Mouse (Mus musculus) heart, embryonic 13.5 days (tissue): Measurements from ENCODE around the gene B3galt4. TPM values are rescaled to one million over a fixed set of nuclear protein-coding genes. Genes with fewer than 3 reads are reported as not detected.

Experiments
- polyA plus RNA-seq: library from polyadenylated mRNA; unstranded; fragments of >200 nt; fragmentation: Nextera tagmentation; extraction: Ambion mirVana; gene quantifications from 2 replicates; pipeline ENCODE4 v1.2.1, GENCODE M21; 2015

Gene B3galt4
- polyA plus RNA-seq, 1 experiment from 2014 or later = 4.5 TPM

Other genes starting within 250 kb of the B3galt4 start
- gene March2, start 232.8 kb downstream of the B3galt4 start, polyA plus RNA-seq = 77.3 and 83.7 TPM in 2 replicates
- gene Rab11b, start 191.0 kb downstream of the B3galt4 start, polyA plus RNA-seq = 318 and 325 TPM in 2 replicates
- 17.0 and 17.8 TPM in 2 replicates for gene Angptl4, start 169.7 kb downstream of the B3galt4 start, polyA plus RNA-seq
- 40.0 and 47.0 TPM in 2 replicates for gene Kank3, start 141.0 kb downstream of the B3galt4 start, polyA plus RNA-seq
- gene Rps28, start 126.9 kb downstream of the B3galt4 start, polyA plus RNA-seq = 570 and 648 TPM in 2 replicates
- gene Ndufa7, start 126.9 kb downstream of the B3galt4 start, polyA plus RNA-seq = 527 and 576 TPM in 2 replicates
- 48.1 and 50.0 TPM in 2 replicates for gene Cd320, start 108.4 kb downstream of the B3galt4 start, polyA plus RNA-seq
- not detected in 2 replicates for gene Gm7029, start 77.7 kb downstream of the B3galt4 start, polyA plus RNA-seq
- 5.3 and 5.4 TPM in 2 replicates for gene Kifc1, start 60.8 kb downstream of the B3galt4 start, polyA plus RNA-seq
- gene Platr17, start 46.4 kb downstream of the B3galt4 start, polyA plus RNA-seq = 0.19 TPM in 1 of 2 replicates, not detected in the other
- 31.7 and 35.3 TPM in 2 replicates for gene Daxx, start 42.1 kb downstream of the B3galt4 start, polyA plus RNA-seq
- 34.2 and 36.8 TPM in 2 replicates for gene Tapbp, start 35.6 kb downstream of the B3galt4 start, polyA plus RNA-seq
- gene Zbtb22, start 35.6 kb downstream of the B3galt4 start, polyA plus RNA-seq = 12.8 and 12.9 TPM in 2 replicates
- 32.6 and 37.6 TPM in 2 replicates for gene Rgl2, start 21.9 kb downstream of the B3galt4 start, polyA plus RNA-seq
- gene Pfdn6, start 11.1 kb downstream of the B3galt4 start, polyA plus RNA-seq = 113 and 125 TPM in 2 replicates
- gene Wdr46, start 10.8 kb downstream of the B3galt4 start, polyA plus RNA-seq = 20.5 and 20.6 TPM in 2 replicates
- gene Vps52, start 4.3 kb upstream of the B3galt4 start, polyA plus RNA-seq = 36.0 and 39.6 TPM in 2 replicates
- gene Rps18, start 4.5 kb upstream of the B3galt4 start, polyA plus RNA-seq = 923 and 1,093 TPM in 2 replicates
- gene H2-K1, start 48.9 kb upstream of the B3galt4 start, polyA plus RNA-seq = 23.4 and 32.0 TPM in 2 replicates
- gene Ring1, start 73.2 kb upstream of the B3galt4 start, polyA plus RNA-seq = 10.4 and 14.9 TPM in 2 replicates
- gene H2-Ke6, start 76.6 kb upstream of the B3galt4 start, polyA plus RNA-seq = 37.7 and 45.6 TPM in 2 replicates
- 128 and 130 TPM in 2 replicates for gene Slc39a7, start 80.2 kb upstream of the B3galt4 start, polyA plus RNA-seq
- 28.5 and 32.4 TPM in 2 replicates for gene Rxrb, start 80.3 kb upstream of the B3galt4 start, polyA plus RNA-seq
- 0.34 and 0.64 TPM in 2 replicates for gene Col11a2, start 87.9 kb upstream of the B3galt4 start, polyA plus RNA-seq
- 0.23 TPM in 2 replicates for gene H2-Oa, start 140.9 kb upstream of the B3galt4 start, polyA plus RNA-seq
- gene H2-DMa, start 168.1 kb upstream of the B3galt4 start, polyA plus RNA-seq = 6.0 TPM in 2 replicates
- gene Brd2, start 171.1 kb upstream of the B3galt4 start, polyA plus RNA-seq = 69.0 and 70.0 TPM in 2 replicates
- 0.15 and 0.20 TPM in 2 replicates for gene H2-DMb2, start 191.8 kb upstream of the B3galt4 start, polyA plus RNA-seq
- gene H2-DMb1, start 201.6 kb upstream of the B3galt4 start, polyA plus RNA-seq = 0.24 and 0.27 TPM in 2 replicates
- 1.4 and 1.6 TPM in 2 replicates for gene Tap1, start 236.1 kb upstream of the B3galt4 start, polyA plus RNA-seq
- 1.7 and 2.1 TPM in 2 replicates for gene Psmb9, start 236.3 kb upstream of the B3galt4 start, polyA plus RNA-seq
- 3.2 and 4.3 TPM in 2 replicates for gene Psmb8, start 246.2 kb upstream of the B3galt4 start, polyA plus RNA-seq